Mouse (Mus musculus) layer of hippocampus, adult 2 months (tissue): Measurements from ENCODE around the gene Zfp341. TPM values are rescaled to one million over a fixed set of nuclear protein-coding genes. Genes with fewer than 3 reads are reported as not detected.

ENCODE experiments used
- DNase-seq, 2 experiments: peaks; one replicate each; pipeline ENCODE4 v3.0.0; 2022; ENCODE audit warnings: low spot score in 2 of 2
- H3K27ac ChIP-seq: fragments of 200-600 bp; 2 replicates; pipeline ENCODE4 v1.8.1; 2022
- H3K4me3 ChIP-seq: fragments of 200-600 bp; 2 replicates; pipeline ENCODE4 v1.8.1; 2022; ENCODE audit warnings: mild to moderate bottlenecking
- CTCF ChIP-seq: fragments of 200-600 bp; conservative IDR thresholded peaks from 2 replicates; pipeline ENCODE4 v1.8.1; 2022; ENCODE audit warnings: antibody characterized with exemption, mild to moderate bottlenecking, moderate library complexity
- total RNA-seq, 2 experiments: library from RNA; stranded (reverse); gene quantifications; 2 replicates each; pipeline ENCODE4 v1.2.3; 2021

Gene Zfp341
- total RNA-seq, 2 experiments from 2014 or later: 9.1 to 10.8 TPM

DNA sequence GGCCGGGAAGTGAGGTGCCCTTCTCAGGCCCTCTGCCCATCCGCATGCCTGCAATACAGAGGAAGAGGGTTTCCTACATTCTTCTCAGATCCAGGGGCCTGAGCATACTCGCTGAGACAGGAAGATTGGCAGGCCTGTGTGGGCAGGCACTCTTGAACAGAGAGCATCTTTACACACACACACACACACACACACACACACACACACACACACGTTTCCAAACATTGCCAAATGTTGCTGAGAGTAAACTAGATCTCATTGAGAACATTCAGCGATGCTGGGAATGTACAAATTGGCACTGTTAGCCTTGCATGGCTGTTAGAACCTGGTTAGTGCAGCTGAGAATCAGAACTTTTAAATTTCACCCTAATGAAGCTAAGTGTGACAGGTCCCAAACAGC is 17.4 kb downstream of the Zfp341 start:
- TF ChIP-seq CTCF: no peak
- no peak overlapping the region for H3K4me3 ChIP-seq
- peak; percentile 43 to 57 for DNase-seq
- no peak overlapping the region for H3K27ac ChIP-seq

GRCm38 (mm10) chr2:154632203-154632780 is 19.2 kb downstream of the Zfp341 start:
- no peak for DNase-seq
- no peak overlapping the region for H3K4me3 ChIP-seq
- TF ChIP-seq CTCF: no peak
- no peak overlapping the region for H3K27ac ChIP-seq

GRCm38 (mm10) chr2:154633039-154633742 is 20.1 kb downstream of the Zfp341 start:
- no peak for DNase-seq
- Histone ChIP-seq H3K4me3 (no peak overlapping the region), H3K27ac (no peak overlapping the region)
- no peak for TF ChIP-seq CTCF

DNA sequence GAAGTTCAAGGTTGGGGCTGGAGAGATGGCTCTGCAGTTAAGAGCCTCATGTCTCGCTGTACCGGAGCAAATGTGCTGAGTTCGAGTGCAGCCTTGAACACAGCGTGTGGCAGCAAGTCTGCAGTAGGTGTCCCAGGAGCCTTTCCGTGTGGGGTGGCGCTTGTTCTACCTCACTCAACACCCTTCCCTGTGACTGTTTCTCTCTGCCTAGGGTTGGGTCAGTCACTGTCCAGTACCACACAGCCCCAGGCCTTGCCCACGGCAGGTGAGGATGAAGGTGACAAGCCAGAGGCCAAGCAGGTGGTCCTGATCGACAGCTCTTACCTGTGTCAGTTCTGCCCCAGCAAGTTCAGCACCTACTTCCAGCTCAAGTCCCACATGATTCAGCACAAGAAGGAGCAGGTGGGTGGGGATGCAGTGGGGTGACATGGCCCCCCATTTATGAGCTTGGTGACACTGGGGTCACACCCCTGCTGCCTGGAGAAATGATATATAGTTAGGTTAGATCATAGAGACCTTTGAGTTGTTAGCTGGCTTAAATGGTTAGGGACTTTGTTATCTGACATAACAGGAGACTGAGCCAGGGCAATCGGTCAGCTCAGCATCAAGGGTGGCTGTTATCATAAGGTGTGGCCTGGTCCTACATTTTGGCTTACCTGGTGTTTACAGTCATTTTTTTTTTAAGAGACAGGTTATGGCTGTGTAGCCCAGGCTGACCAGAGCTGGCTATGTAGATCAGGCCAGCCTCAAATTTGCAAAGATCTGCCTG is 21.0 kb downstream of the Zfp341 start:
- Histone ChIP-seq H3K27ac (no peak overlapping the region), H3K4me3 (no peak overlapping the region)
- DNase-seq: no peak
- TF ChIP-seq CTCF: no peak

DNA sequence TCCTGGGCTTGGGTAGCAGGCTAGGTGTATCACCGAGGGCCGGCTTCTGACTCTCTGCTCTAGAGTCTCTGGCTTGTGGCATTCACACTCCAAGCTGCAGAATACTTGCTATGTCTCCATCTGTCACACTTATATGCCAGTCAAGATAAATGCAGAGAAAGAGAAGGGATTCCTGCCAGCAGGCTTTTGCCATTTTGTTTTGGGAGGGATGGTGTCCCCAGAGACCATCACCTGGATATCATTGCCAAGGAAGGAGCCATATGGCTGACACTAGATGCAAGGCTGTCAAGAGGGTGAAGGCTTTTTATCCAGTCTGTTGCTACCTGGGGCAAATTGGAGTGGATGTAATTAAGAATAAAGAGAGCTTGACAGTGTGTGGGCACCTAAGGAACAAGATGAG is 22.7 kb downstream of the Zfp341 start:
- no peak overlapping the region for H3K27ac ChIP-seq
- H3K4me3 ChIP-seq: no peak overlapping the region
- TF ChIP-seq CTCF: no peak
- DNase-seq: no peak

DNA sequence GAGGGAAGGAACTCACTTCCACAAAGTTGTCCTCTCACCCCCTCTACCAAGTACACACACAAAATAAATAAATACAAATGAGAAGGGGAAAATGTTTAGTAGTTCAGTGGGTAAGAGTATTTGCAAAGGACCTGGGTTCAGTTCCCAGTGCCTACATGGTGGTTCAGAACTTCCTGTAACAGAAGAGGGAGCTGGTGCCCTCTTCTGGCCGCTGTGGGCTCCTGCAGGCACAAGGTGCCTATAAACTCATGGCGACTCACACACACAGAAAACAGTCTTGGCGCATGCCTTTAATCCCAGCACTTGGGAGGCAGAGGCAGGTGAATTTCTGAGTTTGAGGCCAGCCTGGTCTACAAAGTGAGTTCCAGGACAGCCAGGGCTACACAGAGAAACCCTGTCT is 25.4 kb downstream of the Zfp341 start:
- no peak overlapping the region for H3K4me3 ChIP-seq
- H3K27ac ChIP-seq: no peak overlapping the region
- TF ChIP-seq CTCF: peak; percentile 44
- no peak for DNase-seq

DNA sequence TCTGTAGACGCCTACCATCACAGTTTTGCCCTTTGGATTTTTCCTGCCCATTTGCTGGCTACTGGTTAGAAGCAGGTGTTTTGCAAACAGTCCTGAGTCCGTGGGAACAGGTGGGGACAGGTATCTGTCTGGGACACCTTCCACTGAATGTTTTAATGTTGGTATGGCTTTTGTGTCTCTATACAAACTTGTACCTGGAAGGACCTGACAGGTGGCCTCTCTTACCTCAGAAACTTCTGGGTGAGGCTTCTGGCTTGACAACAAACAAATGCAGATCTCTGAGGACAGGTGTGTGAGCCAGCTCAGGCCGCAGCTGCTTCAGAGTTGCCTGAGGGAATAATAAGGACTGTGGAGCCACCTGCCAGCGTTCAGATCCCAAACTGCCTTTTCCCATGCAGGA is 26.0 kb downstream of the Zfp341 start:
- H3K4me3 ChIP-seq: no peak overlapping the region
- H3K27ac ChIP-seq: no peak overlapping the region
- no peak for DNase-seq
- no peak for TF ChIP-seq CTCF

- TF ChIP-seq CTCF: no peak
- DNase-seq: no peak
- Histone ChIP-seq H3K27ac (no peak overlapping the region), H3K4me3 (no peak overlapping the region)
These were observed 28.1 kb downstream of the Zfp341 start for GRCm38 (mm10) chr2:154641176-154641575.

DNA sequence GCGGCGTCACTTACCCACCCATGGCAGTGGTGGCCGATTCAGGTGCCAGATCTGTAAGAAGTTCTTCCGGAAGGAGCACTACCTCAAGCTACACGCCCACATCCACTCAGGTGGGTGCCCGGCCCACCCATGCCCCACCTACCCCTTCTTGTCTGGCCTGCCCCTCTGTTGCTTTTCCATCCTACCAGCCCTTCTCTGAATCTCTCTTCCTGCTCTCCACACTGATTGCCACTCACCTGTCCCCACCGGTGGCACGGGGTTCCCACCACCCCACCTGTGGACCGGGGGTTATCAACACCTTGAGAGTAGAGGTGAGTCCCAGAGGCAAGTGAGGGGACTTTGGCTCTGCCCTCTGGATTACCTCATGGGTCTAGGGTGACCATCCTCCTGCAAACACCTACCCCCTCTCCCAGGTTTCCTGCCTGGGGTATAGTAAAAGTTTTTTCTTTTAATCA is 28.9 kb downstream of the Zfp341 start:
- H3K4me3 ChIP-seq: no peak overlapping the region
- no peak overlapping the region for H3K27ac ChIP-seq
- DNase-seq: no peak
- TF ChIP-seq CTCF: no peak

- TF ChIP-seq CTCF: peak; percentile 47
- DNase-seq: no peak
- no peak overlapping the region for H3K27ac ChIP-seq
- H3K4me3 ChIP-seq: no peak overlapping the region
These were observed 29.8 kb downstream of the Zfp341 start for GRCm38 (mm10) chr2:154642712-154643385.

- no peak overlapping the region for H3K27ac ChIP-seq
- TF ChIP-seq CTCF: peak; percentile 81
- peak in 1 of 2 experiments; percentile 42 for DNase-seq
- no peak overlapping the region for H3K4me3 ChIP-seq
These were observed 33.5 kb downstream of the Zfp341 start for GRCm38 (mm10) chr2:154646634-154647033.

GRCm38 (mm10) chr2:154648086-154648485 is 35.0 kb downstream of the Zfp341 start:
- no peak for DNase-seq
- no peak overlapping the region for H3K4me3 ChIP-seq
- TF ChIP-seq CTCF: peak; percentile 76
- H3K27ac ChIP-seq: no peak overlapping the region

DNA sequence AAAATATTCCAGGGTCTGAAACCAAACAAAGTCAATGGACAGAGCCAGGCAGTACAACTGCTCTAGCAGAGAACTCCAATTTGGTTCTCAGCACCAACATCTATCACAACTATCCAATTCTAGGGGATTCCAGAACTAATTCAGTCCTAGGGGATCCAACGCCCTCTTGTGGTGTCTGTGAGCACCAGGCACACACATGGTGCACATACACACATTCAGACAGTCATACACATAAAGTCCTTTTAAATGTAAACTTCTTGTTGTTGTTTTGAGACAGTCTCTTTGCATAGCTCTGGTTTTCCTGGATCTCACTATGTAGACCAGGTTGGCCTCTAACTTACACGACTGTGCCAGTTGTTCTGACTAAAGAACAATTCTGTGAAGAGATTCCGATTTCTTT is 37.3 kb downstream of the Zfp341 start:
- no peak for DNase-seq
- Histone ChIP-seq H3K27ac (no peak overlapping the region), H3K4me3 (no peak overlapping the region)
- no peak for TF ChIP-seq CTCF
